Mouse (Mus musculus) brown adipose tissue, adult 24 weeks (tissue): Measurements from ENCODE around the gene Ttll10. TPM values are rescaled to one million over a fixed set of nuclear protein-coding genes. Genes with fewer than 3 reads are reported as not detected.

ENCODE experiments used
- H3K27ac ChIP-seq: fragments of 200-500 bp; replicated peaks from 2 replicates; pipeline ENCODE4 v1.5.1; 2012; ENCODE audit warnings: low read depth, mild to moderate bottlenecking, low read length
- H3K4me1 ChIP-seq: fragments of 200-500 bp; 2 replicates; pipeline ENCODE4 v1.6.1; 2012; ENCODE audit warnings: low read length, mixed read lengths; ENCODE audit not compliant: control insufficient read depth, insufficient read depth, insufficient read length
- H3K4me3 ChIP-seq: fragments of 200-500 bp; 2 replicates; pipeline ENCODE4 v1.5.1; 2012; ENCODE audit warnings: low read depth, mild to moderate bottlenecking, low read length, moderate library complexity; ENCODE audit not compliant: insufficient read depth
- polyA plus RNA-seq: library from polyadenylated mRNA; stranded (reverse); fragments of >200 nt; gene quantifications from 2 replicates; pipeline ENCODE4 v1.2.4, GENCODE M21; 2012; ENCODE audit not compliant: missing spikeins, insufficient read depth, insufficient read length

Gene Ttll10
- polyA plus RNA-seq, 1 experiment = not detected

DNA sequence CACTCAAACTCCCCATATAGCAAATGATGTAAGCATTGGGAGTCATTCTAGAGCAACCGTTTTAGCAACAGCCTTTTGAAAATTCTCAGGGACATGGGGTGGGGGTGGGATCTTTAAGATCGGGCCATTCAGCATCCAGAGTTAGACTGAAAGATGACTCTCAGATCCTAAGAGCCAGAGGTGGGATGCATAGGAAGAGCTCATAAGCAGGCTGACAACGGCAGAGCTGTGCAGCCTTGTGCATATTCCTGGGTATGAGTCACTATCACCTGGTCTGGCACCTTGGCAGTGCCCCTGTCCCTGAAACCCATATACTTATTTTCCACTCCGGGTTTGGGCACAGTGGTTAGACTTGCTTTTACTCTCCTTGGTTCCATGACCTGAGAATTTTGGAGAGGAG, 6.1 kb downstream of the Ttll10 start:
- H3K27ac ChIP-seq = no peak overlapping the region

DNA sequence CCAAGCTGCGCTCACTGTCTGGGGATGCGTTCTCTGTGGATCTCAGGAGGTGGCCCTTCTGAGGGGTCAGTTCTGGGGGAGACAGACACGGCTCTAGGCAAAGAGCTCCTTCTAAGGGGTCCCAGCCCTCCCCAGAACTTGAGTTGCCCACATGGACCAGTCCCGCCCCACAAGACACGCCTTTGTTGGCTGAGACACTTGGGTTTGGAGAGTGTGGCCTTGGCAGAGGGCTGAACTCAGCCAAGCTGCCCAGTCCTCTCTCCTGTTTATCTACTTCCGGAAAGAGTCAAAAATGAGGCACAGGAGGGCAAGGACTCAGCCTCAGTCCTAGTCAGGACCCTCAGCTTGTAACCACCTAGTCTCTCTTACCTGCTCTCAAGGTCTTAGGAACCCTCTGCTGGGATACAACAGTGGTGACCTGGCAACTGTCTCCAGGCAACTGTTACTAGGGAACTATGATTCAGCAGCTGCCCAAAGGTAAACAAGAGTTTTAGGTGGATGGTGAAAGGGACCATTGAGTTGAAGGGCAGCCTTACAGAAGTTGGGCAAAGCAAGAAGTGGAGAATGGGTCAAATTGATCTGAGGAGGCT, 8.7 kb downstream of the Ttll10 start:
- Histone ChIP-seq H3K4me3 (no peak overlapping the region), H3K27ac (no peak overlapping the region), H3K4me1 (no peaks in the 10 kb centered on the region)

More for the DNA sequence above, 6.1 kb downstream of the Ttll10 start:
- no peak overlapping the region for H3K4me3 ChIP-seq
- H3K4me1 ChIP-seq = no peaks in the 10 kb centered on the region

DNA sequence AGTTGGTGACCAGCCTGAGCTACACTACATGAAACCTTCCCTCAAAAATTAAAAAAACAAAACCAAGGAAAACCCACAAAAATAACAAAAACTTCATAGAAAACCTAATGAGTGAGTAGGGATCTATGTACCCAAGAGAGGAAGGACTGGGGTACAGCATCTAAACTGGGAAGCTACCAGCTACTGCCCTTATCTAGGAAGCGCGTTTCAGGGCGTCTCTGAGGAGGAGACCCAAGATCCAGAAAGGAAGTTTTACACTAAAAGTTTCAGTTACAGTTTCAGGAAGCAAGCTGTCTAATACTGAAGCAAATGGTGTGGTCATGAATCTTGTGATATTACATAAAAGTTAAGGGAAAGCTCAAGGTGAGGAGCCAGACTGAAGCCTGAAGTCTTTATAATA, 9.4 kb downstream of the Ttll10 start:
- Histone ChIP-seq H3K27ac (no peak overlapping the region), H3K4me1 (no peaks in the 10 kb centered on the region), H3K4me3 (no peak overlapping the region)

DNA sequence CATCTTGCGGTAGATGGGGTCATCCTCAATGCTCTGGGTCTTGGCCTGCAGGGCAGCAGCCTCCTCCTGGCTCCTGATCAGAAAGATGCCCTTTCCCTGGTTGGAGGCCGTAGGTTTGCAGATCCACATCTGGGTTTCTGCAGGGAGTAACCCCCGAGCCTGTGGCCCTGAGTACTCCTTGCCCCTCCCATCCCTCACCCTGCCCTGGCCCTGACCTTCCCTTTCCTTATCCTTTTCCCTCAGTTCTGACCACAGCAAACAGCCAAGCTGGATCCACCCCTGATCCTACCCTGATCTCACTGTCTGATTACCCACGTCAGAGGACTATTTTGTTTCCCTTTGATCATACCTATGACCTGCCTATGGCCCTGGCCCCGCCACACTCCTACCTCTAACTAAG, 14.5 kb downstream of the Ttll10 start:
- Histone ChIP-seq H3K4me1 (no peaks in the 10 kb centered on the region), H3K4me3 (no peak overlapping the region), H3K27ac (no peak overlapping the region)

DNA sequence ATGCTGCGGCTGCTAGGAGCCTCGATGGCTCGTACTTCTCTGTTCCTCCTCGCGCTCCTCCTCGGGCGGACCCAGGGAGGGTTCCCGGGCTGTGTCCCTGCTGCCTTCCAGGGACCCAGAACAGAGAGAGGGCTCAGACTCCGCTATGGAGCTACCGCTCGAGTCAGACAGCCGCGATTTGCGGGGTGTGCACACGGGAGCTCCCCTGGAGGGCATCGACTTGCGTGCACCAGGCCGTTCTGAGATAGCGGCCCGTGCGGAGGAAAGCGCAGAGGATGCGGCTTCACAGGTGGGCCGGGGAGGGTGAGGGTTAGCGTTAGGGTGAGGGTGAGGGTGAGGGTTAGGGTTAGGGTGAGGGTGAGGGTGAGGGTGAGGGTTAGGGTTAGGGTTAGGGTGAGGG, 24.3 kb downstream of the Ttll10 start:
- Histone ChIP-seq H3K4me3 (peak overlapping the region; percentile 31), H3K27ac (no peak overlapping the region), H3K4me1 (peaks cover 11% of the 10 kb centered on the region)

DNA sequence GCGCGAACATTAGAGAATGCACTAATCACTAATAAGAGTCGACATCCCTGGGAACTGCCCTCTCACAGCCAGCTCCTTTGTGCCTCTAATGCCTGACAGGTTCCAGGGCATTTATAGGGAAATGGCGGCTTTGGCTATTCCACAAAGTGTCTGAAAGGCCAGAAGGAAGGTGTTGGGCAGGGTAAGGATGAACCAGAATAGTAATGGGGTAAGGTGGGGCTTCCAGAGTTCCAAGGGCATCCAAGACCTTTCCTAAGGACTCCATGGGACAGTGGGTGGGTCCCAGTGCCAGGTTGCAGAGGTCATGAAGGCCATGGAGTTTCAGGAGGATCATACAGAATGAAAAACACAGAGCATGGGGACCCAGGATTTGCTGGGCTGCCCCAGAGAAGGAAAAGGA, 24.9 kb downstream of the Ttll10 start:
- no peak overlapping the region for H3K4me3 ChIP-seq
- H3K4me1 ChIP-seq = peaks cover 11% of the 10 kb centered on the region
- H3K27ac ChIP-seq = no peak overlapping the region

DNA sequence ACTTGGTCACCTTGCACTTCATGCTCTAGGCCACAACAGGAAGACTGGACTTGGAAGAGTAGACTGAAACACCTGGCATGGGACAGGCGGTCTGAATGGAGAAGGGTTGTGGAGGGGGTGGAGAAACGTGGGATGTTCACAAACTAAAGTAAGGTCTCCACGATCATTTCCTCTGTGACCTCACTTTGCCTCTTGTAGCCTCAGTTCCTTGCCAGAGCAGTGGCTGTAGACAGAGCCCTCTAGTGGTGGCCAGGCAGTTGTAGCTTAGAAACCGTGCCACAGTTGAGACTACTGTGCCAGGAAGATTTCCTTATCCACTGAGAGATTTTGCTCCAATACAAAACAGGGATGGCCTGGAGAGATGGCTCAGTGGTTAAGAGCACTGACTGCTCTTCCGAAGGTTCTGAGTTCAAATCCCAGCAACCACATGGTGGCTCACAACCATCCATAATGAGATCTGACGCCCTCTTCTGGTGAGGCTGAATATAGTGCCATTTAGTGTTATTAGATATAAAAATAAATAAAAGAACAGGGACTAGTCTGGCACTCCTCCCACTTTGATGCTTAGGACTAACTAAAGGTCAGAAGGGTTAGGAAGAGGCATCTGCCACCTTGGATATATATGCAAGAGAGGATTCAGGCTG, 25.6 kb downstream of the Ttll10 start:
- Histone ChIP-seq H3K4me1 (peaks cover 11% of the 10 kb centered on the region), H3K27ac (no peak overlapping the region), H3K4me3 (no peak overlapping the region)

DNA sequence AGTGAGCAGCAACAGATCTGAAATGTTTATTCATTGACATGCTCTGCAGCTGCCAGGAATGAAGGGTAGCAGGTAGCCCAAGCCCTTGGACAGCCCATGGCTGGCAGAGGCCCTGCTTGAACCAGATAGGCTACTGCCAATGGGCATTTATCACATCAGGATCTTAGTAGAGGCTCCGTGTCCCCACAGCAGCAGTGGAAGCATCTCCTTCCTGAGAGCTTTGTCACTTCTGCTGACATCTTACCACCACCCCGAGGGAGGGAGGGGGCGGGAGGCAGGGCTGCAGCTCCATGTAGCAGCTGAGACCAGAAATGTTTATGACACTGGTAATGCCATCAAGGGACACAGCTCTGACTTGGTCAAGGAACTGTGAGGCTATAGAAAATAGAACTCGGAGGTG, 26.4 kb downstream of the Ttll10 start:
- Histone ChIP-seq H3K27ac (no peak overlapping the region), H3K4me3 (no peak overlapping the region), H3K4me1 (peaks cover 11% of the 10 kb centered on the region)

DNA sequence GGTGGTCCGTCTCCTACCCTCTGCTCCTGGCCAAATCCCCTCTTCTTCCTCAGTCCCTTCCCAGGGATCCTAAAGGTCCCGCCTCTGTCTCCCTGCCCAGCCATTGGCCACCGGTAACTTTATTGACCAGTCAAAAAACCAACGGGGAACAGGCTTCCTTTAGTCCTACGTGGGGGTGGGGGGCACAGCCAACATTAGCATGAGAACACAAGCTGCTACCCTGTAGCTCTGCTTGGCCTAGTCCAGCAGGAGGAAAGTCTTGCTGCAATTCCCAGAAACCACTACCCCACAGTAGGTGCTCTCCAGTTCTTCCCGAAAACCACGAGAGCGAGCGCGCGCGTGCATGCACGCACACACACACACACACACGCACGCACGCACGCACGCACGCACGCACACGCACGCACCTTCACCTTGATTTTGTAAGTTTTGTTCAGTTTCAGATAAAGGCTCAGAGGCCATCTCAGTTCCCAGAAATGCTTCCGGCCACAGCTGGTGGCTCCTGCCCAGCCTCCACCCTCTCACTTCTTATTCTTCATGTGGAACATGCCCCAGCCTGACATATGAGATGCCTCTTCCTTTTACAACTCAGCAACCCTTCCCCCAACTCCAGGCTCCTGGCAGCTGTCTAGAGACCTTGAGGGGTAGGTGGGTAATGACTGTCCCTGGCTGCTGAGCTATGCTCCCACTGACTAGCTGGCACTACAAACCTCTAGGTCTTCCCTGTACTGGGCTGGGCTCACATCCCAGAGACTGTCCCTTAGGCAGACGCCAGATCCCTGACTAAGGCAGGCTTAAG, 27.4 kb downstream of the Ttll10 start:
- H3K4me3 ChIP-seq = peak overlapping the region; percentile 85
- peak overlapping the region; percentile 76 for H3K27ac ChIP-seq
- peaks cover 11% of the 10 kb centered on the region for H3K4me1 ChIP-seq

DNA sequence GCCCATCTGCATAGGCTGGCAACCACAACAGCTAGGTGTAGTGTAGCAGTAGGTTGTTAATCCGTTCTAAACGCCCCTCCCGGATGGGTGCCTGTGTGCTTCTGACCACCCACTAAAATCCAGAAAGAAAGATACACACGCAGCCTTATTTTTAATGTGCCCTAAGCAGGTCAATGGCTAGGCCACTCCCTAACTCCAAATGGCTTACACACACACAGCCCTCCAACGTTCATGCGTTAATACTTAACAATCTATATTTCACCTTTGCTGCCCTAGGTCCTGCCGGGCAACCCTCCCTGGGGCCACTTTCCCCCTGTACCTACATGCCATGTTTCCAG, 28.0 kb downstream of the Ttll10 start:
- H3K4me3 ChIP-seq = peak overlapping the region; percentile 85
- peak overlapping the region; percentile 55 for H3K27ac ChIP-seq
- peaks cover 11% of the 10 kb centered on the region for H3K4me1 ChIP-seq

DNA sequence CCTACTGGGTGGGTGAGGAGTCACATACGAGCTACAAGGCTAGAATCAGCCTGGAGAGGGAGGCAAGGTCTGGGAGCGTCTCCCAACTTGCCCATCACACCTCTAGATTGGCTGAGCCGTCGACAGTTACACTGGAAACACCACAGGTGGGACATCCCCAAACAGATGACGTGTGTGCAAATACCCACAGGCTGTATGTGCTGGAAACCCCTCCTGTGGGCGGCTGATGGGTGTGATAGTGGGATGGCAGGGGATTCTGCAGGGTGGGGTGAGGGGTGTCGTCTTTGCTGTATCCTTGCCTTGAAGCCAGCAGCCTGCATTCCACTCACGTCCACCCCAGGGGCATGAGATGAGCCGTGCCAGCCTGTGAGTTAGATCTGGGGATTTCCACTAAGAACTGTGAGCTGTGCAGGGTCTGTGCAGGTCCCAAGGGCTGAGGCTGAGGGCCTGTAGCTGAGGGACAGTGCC, 28.5 kb downstream of the Ttll10 start:
- peak overlapping the region; percentile 85 for H3K4me3 ChIP-seq

DNA sequence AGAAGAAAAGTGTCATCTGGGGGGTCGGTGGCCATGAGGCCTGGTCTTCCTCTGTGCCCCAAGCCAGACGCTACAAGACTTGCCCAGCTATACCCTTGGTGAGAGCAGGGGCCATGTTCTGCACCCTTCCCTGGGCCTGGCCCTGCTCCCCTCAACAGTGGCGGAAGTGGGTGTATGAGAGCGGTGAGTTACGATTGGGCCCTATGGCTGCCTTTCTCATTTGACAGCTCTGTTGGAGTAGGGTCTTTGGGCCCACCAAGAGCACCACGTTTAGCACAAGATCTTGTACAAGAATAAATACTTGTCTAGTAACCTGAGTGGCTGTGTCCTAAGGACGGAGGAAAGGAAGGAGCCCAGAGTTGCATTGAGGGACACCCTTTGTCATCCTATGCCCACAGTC, 30.6 kb downstream of the Ttll10 start:
- no peak overlapping the region for H3K27ac ChIP-seq
- H3K4me1 ChIP-seq = peaks cover 11% of the 10 kb centered on the region
- H3K4me3 ChIP-seq = no peak overlapping the region

More for the DNA sequence above, 28.5 kb downstream of the Ttll10 start:
- H3K27ac ChIP-seq = no peak overlapping the region
- H3K4me1 ChIP-seq = peaks cover 11% of the 10 kb centered on the region

DNA sequence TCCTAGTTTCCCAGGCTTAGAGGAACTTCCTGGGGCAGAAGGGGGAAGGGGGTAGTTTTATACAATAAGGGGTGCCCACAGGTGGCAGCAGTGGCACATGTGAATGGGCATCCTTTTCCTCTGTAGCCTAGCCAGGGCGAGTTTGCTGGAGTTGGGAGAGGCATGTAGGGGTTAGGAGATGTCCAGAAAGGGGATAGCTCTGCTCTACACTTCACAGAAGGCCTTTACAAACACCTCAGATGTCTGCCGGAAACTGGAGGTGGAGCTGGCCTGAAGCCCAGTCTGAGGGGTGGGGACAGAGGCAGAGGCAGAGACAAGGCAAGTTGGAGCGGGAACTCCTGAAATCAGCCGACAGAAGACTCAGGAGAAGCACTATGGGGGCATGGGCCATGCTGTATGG, 33.2 kb downstream of the Ttll10 start, which contains the start of gene Tnfrsf18:
Tnfrsf18 (plus strand) TSS at position 152 of the 400 bp plus-strand sequence.
- H3K4me3 ChIP-seq = no peak within 1 kb of the TSS
- H3K4me1 ChIP-seq = no peaks in the 10 kb centered on the region; the same call in 1 of the 2 replicates

DNA sequence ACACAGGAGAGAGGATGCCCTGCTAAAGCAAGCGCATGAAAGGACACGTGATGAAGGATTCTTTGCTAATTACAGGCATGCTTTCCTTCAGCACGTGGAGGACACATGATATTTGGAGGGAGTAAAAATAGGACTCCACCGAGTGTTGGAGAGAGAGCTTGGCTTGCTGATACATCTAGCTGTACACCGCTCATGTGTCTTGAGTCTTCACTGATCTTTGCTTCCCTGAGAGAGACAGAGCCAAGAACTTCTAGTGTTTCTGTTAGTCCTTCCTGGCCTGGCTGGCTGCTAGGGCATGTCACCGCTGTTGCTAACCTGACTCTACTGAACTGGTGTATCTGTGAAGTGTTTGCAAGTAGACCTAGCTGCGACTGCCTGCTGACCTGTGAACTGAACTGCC, 35.0 kb downstream of the Ttll10 start:
- Histone ChIP-seq H3K4me1 (no peaks in the 10 kb centered on the region; the same call in 1 of the 2 replicates), H3K4me3 (no peak overlapping the region), H3K27ac (no peak overlapping the region)

More for the DNA sequence above, 33.2 kb downstream of the Ttll10 start, which contains the start of gene Tnfrsf18:
- H3K27ac ChIP-seq = no peak within 1 kb of the TSS

DNA sequence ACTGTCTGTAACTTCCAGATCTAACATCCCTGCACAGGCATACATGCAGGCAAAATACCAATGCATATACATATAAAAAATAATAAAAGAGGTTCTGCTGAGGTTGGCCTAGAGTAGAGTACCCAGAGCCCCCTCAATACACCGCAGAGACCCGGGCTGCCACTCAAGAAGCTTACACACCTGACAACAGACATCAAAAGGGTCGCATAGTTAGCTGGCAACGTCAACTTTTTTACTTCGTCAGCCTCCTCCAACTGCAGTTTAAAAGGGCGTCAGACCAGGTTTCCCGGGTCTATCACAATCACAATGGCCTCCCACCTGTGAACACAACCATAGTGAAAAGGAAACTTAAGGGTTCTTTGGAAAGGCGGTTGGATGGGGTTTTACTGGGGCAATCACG, 35.7 kb downstream of the Ttll10 start:
- no peaks in the 10 kb centered on the region; the same call in 1 of the 2 replicates for H3K4me1 ChIP-seq
- H3K4me3 ChIP-seq = no peak overlapping the region
- H3K27ac ChIP-seq = no peak overlapping the region
